8 mouse cellular contexts compared by ENCODE assay signal in genomic region chr17:26423967-26424641, GRCm38 (mm10). TPM values are rescaled to one million over a fixed set of nuclear protein-coding genes. Genes with fewer than 3 reads are reported as not detected.
DNase-seq lines count a peak whose midpoint lies in the region; ATAC-seq and TF ChIP-seq lines count a peak whose summit lies in the region.

No protein-coding gene starts in this region.

- peaks cover 12% of the 10 kb centered on the region for H3K4me1 ChIP-seq in hindbrain, postnatal 0 days (ENCODE audit: insufficient read depth, low read length)
- peaks cover 10% of the 10 kb centered on the region for H3K4me1 ChIP-seq in hindbrain, embryonic 10.5 days (replicated peaks)
- peaks cover 26% of the 10 kb centered on the region for H3K4me1 ChIP-seq in heart, embryonic 11.5 days (ENCODE audit: control insufficient read depth, insufficient read depth, low read length)
- H3K4me1 ChIP-seq in stomach, postnatal 0 days (replicated peaks; ENCODE audit: control insufficient read depth, insufficient read depth): peaks cover 13% of the 10 kb centered on the region

- 18% methylated on average over 11 of the region's 11 CpGs for WGBS in hindbrain, postnatal 0 days
- 35% methylated on average over 11 of the region's 11 CpGs for WGBS in hindbrain, embryonic 10.5 days
- 27% methylated on average over 11 of the region's 11 CpGs for WGBS in heart, embryonic 11.5 days (ENCODE audit: insufficient replicate concordance)
- 19% methylated on average over 11 of the region's 11 CpGs for whole genome bisulfite sequencing in stomach, postnatal 0 days

- DNase-seq in hindbrain, postnatal 0 days (ENCODE audit: low spot score): peak; percentile 68
- DNase-seq in hindbrain, embryonic 10.5 days (ENCODE audit: low spot score): no peak
- peak; percentile 81 for DNase-seq in adrenal gland, postnatal 10 days
- peak; percentile 60 to 71 for DNase-seq in kidney, postnatal 4 days
- peak; percentile 88 for DNase-seq in stomach, postnatal 0 days (ENCODE audit: low spot score)
- DNase-seq in cerebellum, adult 9-10 months: no peak
- no peak for DNase-seq in spleen, adult 18-20 months

- TF ChIP-seq CTCF in hindbrain, postnatal 0 days (IDR thresholded peaks at IDR 0.05; ENCODE audit: low read depth): no peak
- peak; percentile 55 for TF ChIP-seq CTCF in stomach, postnatal 0 days (IDR thresholded peaks at IDR 0.05; ENCODE audit: low read depth)

- peak overlapping the region; percentile 63; the same call in 1 of the 2 replicates for H3K27ac ChIP-seq in hindbrain, postnatal 0 days
- H3K27ac ChIP-seq in hindbrain, embryonic 10.5 days: no peak overlapping the region
- H3K27ac ChIP-seq in heart, embryonic 11.5 days (ENCODE audit: low read depth, low read length): 0 out of 2 replicates have a peak overlapping the region, but pooled peaks have one; percentile 78
- peak overlapping the region; percentile 69 for H3K27ac ChIP-seq in stomach, postnatal 0 days (replicated peaks)

- ATAC-seq in hindbrain, postnatal 0 days: peak; percentile 66
- no peak for ATAC-seq in heart, embryonic 11.5 days (replicated peaks; ENCODE audit: insufficient number of reproducible peaks, low FRiP score, low TSS enrichment)
- peak; percentile 76 for ATAC-seq in stomach, postnatal 0 days (ENCODE audit: low FRiP score, low TSS enrichment)

- TF ChIP-seq EP300 in stomach, postnatal 0 days (optimal IDR thresholded peaks at IDR 0.05): no peak

- no peak overlapping the region; the same call in 1 of the 2 replicates for H3K9ac ChIP-seq in hindbrain, postnatal 0 days (replicated peaks; ENCODE audit: low read length)
- H3K9ac ChIP-seq in heart, embryonic 11.5 days (ENCODE audit: low read depth, low read length): no peak overlapping the region
- H3K9ac ChIP-seq in stomach, postnatal 0 days (ENCODE audit: low read length): no peak overlapping the region

- no peak overlapping the region for H3K4me2 ChIP-seq in hindbrain, postnatal 0 days (ENCODE audit: low read depth, low read length)
- H3K4me2 ChIP-seq in heart, embryonic 11.5 days: peak overlapping the region; percentile 6
- H3K4me2 ChIP-seq in stomach, postnatal 0 days (replicated peaks; ENCODE audit: low read depth): no peak overlapping the region

- no peaks in the 10 kb centered on the region for H3K27me3 ChIP-seq in hindbrain, postnatal 0 days (ENCODE audit: insufficient read depth, low read length)
- peaks cover 20% of the 10 kb centered on the region for H3K27me3 ChIP-seq in hindbrain, embryonic 10.5 days (ENCODE audit: insufficient read depth, poor library complexity, severe bottlenecking)
- H3K27me3 ChIP-seq in heart, embryonic 11.5 days (ENCODE audit: control insufficient read depth, insufficient read depth, low read length): no peaks in the 10 kb centered on the region; the same call in 1 of the 2 replicates
- no peaks in the 10 kb centered on the region for H3K27me3 ChIP-seq in stomach, postnatal 0 days (ENCODE audit: control insufficient read depth, insufficient read depth, low read length)

- no peak overlapping the region for H3K4me3 ChIP-seq in hindbrain, postnatal 0 days (ENCODE audit: low read length)
- H3K4me3 ChIP-seq in hindbrain, embryonic 10.5 days: no peak overlapping the region
- H3K4me3 ChIP-seq in heart, embryonic 11.5 days (ENCODE audit: low read depth, low read length): no peak overlapping the region
- H3K4me3 ChIP-seq in stomach, postnatal 0 days (ENCODE audit: low read depth, low read length): no peak overlapping the region

- no peaks in the 10 kb centered on the region for H3K36me3 ChIP-seq in hindbrain, postnatal 0 days (ENCODE audit: insufficient read depth, low read length)
- no peaks in the 10 kb centered on the region for H3K36me3 ChIP-seq in hindbrain, embryonic 10.5 days
- no peaks in the 10 kb centered on the region for H3K36me3 ChIP-seq in heart, embryonic 11.5 days (ENCODE audit: control insufficient read depth, insufficient read depth, low read length)
- H3K36me3 ChIP-seq in stomach, postnatal 0 days (ENCODE audit: control insufficient read depth, insufficient read depth, low read length): no peaks in the 10 kb centered on the region; the same call in 1 of the 2 replicates

- no peaks in the 10 kb centered on the region for H3K9me3 ChIP-seq in hindbrain, postnatal 0 days (ENCODE audit: low read length)
- H3K9me3 ChIP-seq in hindbrain, embryonic 10.5 days: no peaks in the 10 kb centered on the region
- no peaks in the 10 kb centered on the region for H3K9me3 ChIP-seq in heart, embryonic 11.5 days (replicated peaks; ENCODE audit: control insufficient read depth, low read length)
- no peaks in the 10 kb centered on the region for H3K9me3 ChIP-seq in stomach, postnatal 0 days (ENCODE audit: control insufficient read depth, low read length)

RNA-seq across cellular contexts. Expression of gene Neurl1b, which starts 9.5 kb away (rescaled TPM):
- 60.4 and 67.5 TPM in 2 replicates for total RNA-seq in hindbrain, postnatal 0 days (2014; rRNA removed)
- polyA plus RNA-seq in hindbrain, postnatal 0 days (2015; fragmentation: Nextera tagmentation; extraction: Ambion mirVana): 1.7 and 2.1 TPM in 2 replicates
- polyA plus RNA-seq in hindbrain, embryonic 10.5 days (2016; fragmentation: Nextera tagmentation; extraction: Ambion mirVana): 0.07 and 0.16 TPM in 2 replicates
- 10 to 100 TPM; 43.6 to 44.0 TPM for total RNA-seq in adrenal gland, postnatal 10 days (2021)
- 2.0 and 3.0 TPM in 2 replicates for polyA plus RNA-seq in heart, embryonic 11.5 days (2014; fragmentation: Nextera tagmentation; extraction: Ambion mirVana)
- polyA plus RNA-seq in stomach, postnatal 0 days (2015; fragmentation: Nextera tagmentation; extraction: Ambion mirVana): 1.1 and 1.4 TPM in 2 replicates

Comparison
In these comparisons a context has a peak if more than half of its experiments do, and no peak if none do; other contexts are left out.
1. DNase-seq: peak in hindbrain, postnatal 0 days (single experiment), adrenal gland, postnatal 10 days (single experiment), kidney, postnatal 4 days (2 of 2) and stomach, postnatal 0 days (single experiment); none in hindbrain, embryonic 10.5 days (single experiment), cerebellum, adult 9-10 months (single experiment) and spleen, adult 18-20 months (0 of 2).